Mouse (Mus musculus): ENCODE results near the gene Spsb1. TPM values are rescaled to one million over a fixed set of nuclear protein-coding genes. Genes with fewer than 3 reads are reported as not detected.

Spsb1 gene
- polyA plus RNA-seq, 1 experiment from 2014 or later = 5.2 TPM

DNA sequence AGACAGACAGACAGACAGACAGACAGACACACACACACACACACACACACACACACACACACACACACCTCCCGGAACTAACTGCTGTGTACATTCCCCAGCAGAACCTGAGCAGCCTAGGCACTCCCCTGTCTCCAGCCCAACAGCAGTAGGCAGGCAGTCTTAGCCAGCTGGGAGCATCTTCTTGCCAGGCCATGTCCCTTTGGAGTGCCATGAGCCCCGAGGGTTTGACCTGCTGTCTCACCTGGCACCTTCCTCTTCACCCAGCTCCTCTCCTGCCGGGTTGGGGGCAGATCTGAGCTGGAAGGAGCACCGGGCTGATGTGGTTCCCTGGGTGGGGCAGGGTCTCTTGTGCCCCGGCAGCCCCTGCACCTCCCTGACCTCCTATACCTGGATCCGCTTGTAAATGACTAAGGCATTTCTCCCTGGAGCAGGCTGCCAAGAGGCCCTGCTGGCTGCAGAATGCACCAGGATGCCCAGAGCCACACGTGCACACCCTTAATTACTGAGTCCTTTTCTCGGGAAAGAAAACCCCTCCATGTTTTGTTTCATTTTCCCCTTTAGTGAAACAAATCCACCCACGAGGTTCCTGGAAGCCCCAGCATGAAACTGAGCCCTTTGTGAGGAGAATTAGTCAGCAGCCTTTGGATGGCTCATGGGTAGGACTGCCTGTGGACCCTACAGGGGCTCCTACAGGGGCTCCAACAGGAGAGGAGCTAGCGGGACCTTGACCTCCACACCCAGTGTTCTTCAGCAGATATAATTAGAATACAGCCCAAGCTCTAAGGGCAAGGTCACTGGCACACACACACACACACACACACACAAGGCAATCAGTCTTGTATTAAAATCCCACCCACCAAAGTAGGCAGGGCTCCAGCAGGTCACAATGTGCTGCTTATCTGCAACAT is 11.8 kb downstream of the Spsb1 start:
- H3K9ac ChIP-seq = no peak overlapping the region
- no peak overlapping the region for H3K27ac ChIP-seq
- no peak overlapping the region for H3K4me2 ChIP-seq
- no peaks in the 10 kb centered on the region for H3K36me3 ChIP-seq (replicated peaks)
- H3K4me1 ChIP-seq = peaks cover 19% of the 10 kb centered on the region
- H3K27me3 ChIP-seq (replicated peaks) = no peaks in the 10 kb centered on the region
- ATAC-seq (replicated peaks) = no peak
- 57% methylated on average over 10 of the region's 10 CpGs for WGBS
- H3K4me3 ChIP-seq = no peak overlapping the region
- H3K9me3 ChIP-seq = no peaks in the 10 kb centered on the region

DNA sequence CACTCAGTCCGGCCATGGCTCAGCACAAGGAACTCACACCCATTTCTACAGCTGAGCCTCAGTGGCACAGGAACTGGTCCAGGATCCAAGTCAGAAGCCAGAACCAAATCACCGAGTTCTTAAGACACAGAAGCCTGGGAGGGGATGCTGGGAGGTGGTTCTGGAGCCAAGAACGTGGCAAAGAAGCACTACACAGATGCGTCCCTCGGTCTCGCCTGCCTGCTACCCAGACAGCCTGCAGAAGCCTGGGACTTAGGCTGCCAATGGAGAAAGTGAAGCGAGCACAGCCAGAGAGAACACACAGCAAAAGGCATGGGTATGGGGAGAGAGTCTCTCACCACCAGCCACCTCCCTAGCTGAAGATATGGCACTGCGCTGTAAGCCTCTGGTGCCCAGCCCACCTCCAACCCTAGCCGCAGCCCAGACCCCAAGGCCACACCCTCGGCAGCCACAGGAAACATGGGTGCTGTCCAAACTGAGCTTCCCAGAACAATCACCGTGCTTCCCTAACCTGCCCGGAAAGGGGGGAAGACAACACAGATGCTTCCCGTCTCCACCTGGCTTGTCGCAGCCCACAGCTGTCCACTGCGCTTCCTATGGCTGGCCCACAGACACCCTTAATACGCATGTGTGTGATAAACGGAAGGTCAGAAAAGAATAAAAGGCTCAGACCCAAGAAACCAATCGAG is 13.6 kb downstream of the Spsb1 start:
- no peaks in the 10 kb centered on the region for H3K36me3 ChIP-seq (replicated peaks)
- WGBS = 85% methylated on average over 18 of the region's 18 CpGs
- H3K4me3 ChIP-seq = no peak overlapping the region
- H3K27me3 ChIP-seq (replicated peaks) = no peaks in the 10 kb centered on the region
- peaks cover 19% of the 10 kb centered on the region for H3K4me1 ChIP-seq
- H3K9ac ChIP-seq = no peak overlapping the region
- no peaks in the 10 kb centered on the region for H3K9me3 ChIP-seq
- no peak for ATAC-seq (replicated peaks)
- H3K27ac ChIP-seq = no peak overlapping the region
- H3K4me2 ChIP-seq = no peak overlapping the region

DNA sequence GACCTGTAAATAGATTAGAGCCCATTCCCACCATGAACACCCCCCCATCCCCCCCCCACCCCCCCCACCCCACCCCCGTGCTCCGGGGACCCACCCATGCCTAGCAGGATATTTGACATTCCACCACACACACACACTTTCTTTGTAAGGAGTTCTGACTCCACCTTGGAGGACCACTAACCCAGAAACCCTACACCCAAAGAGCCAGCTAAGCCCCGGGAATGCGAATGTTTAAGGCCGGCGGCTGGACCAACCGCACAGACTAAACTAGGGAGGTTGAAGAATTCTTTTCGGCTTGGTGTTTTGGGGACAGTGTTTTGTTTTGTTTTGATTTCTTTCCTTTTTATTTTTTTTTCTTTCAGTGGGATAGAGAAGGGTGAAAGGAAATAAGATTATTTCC is 16.1 kb downstream of the Spsb1 start:
- no peak overlapping the region for H3K4me3 ChIP-seq
- no peak overlapping the region for H3K9ac ChIP-seq
- no peak for ATAC-seq (replicated peaks)
- no peaks in the 10 kb centered on the region for H3K9me3 ChIP-seq
- no peaks in the 10 kb centered on the region for H3K36me3 ChIP-seq (replicated peaks)
- H3K27ac ChIP-seq = no peak overlapping the region
- H3K4me1 ChIP-seq = peaks cover 9% of the 10 kb centered on the region
- H3K27me3 ChIP-seq (replicated peaks) = no peaks in the 10 kb centered on the region
- 64% methylated on average over 8 of the region's 8 CpGs for WGBS
- H3K4me2 ChIP-seq = no peak overlapping the region

DNA sequence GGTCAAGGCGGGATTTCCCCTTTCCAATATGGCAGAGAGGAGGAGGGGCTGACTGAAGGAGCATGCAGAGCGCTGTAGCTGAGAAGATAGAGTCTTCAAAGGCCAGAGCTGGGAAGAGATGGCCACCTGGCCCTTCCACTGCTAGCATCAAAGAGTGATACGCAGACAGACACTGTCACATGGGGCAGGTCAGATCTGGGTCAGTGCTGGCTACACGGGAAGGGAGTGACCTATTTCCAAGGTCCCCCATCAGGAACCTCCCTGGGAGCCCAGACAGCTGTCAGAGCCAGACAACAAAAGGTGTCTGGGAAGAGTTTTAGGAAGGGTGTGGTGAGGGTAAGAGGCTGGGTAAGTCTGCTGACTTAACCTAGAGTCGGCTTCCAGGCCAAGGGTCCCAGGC is 17.9 kb downstream of the Spsb1 start:
- WGBS = 57% methylated on average over 5 of the region's 5 CpGs
- Histone ChIP-seq H3K9ac (no peak overlapping the region), H3K4me1 (no peaks in the 10 kb centered on the region), H3K27me3 (replicated peaks) (no peaks in the 10 kb centered on the region), H3K36me3 (replicated peaks) (no peaks in the 10 kb centered on the region), H3K9me3 (no peaks in the 10 kb centered on the region), H3K4me3 (no peak overlapping the region), H3K4me2 (no peak overlapping the region), H3K27ac (no peak overlapping the region)
- ATAC-seq (replicated peaks) = no peak

DNA sequence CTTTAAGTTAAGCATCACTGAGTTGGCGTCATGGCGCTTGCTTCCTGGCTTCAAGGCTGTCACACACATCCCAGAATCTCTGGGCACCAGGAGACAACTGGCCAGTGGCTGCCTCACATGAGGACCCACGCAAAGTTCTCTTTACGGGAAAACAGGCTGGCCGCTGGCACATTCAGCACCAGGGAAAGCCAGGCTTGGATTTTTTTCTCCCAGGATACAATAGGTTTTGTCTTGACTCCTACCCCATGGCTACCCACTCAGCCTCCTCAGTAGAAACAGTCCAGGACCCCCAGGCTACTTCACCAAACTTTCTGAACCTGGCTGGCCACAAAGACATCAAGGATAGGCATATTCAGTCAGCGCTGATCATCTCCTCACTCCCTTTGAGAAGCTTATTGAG is 19.4 kb downstream of the Spsb1 start:
- no peak overlapping the region for H3K9ac ChIP-seq
- no peak overlapping the region for H3K27ac ChIP-seq
- H3K9me3 ChIP-seq = no peaks in the 10 kb centered on the region
- no peak overlapping the region for H3K4me2 ChIP-seq
- H3K4me1 ChIP-seq = no peaks in the 10 kb centered on the region
- no peaks in the 10 kb centered on the region for H3K27me3 ChIP-seq (replicated peaks)
- H3K36me3 ChIP-seq (replicated peaks) = no peaks in the 10 kb centered on the region
- WGBS = 87% methylated on average over 6 of the region's 6 CpGs
- ATAC-seq (replicated peaks) = no peak
- no peak overlapping the region for H3K4me3 ChIP-seq

DNA sequence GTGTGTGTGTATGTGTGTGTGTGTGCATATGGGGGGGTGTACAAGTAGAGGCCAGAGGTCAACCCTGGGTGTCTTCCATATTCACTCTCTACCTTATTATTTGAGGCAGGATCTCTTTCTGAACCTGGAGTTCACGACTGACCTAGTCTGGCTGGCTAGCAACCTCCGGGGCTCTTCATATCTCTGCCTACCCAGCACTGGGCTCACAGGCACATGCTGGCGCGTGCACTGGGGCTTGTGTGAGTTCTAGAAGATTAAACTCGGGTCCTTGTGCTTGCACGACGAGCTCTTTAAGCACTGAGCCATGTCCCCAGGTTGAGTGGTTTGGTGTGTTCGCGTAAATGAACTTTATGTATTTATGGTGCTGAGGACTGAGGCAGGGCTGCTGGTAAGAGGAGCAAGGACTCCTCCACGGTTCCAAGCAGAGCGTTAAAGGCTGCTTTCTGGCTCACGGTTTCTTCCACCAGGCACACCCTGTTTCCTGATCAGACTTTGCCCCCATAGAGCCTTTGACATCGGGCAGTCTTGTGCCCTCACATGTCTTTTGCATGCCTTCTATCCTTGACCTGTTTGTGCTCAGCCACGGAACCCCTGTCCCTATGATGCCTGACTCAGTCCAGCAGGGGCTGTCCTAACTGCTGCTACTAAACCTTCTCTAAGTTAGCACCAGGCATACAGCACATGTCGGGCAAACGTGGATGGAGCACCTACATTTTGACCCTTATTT is 21.2 kb downstream of the Spsb1 start:
- ATAC-seq (replicated peaks) = no peak
- H3K27ac ChIP-seq = no peak overlapping the region
- no peaks in the 10 kb centered on the region for H3K9me3 ChIP-seq
- no peak overlapping the region for H3K4me2 ChIP-seq
- 86% methylated on average over 16 of the region's 16 CpGs for WGBS
- H3K4me1 ChIP-seq = no peaks in the 10 kb centered on the region
- no peak overlapping the region for H3K9ac ChIP-seq
- no peaks in the 10 kb centered on the region for H3K36me3 ChIP-seq (replicated peaks)
- H3K4me3 ChIP-seq = no peak overlapping the region
- H3K27me3 ChIP-seq (replicated peaks) = no peaks in the 10 kb centered on the region

DNA sequence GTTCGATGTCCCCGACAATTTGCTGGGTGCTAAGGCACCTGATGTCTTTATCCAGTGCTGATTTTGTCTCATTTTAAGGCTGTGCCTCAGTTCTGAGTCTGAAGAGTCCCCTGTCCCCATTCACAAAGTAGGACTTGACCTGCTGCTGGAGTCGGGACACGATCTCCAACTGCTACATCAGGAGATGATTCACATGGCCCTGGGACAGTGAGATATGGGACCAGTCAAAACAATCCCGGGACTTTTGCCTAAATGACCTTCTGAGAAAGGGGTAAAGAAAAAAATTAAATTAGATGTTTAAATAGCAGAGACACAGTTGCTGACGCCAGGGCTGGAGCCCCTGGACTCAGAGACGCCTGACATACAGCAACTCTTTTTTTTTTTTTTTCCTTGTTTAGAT is 21.8 kb downstream of the Spsb1 start:
- Histone ChIP-seq H3K27ac (no peak overlapping the region), H3K9me3 (no peaks in the 10 kb centered on the region), H3K9ac (no peak overlapping the region), H3K4me2 (no peak overlapping the region), H3K36me3 (replicated peaks) (no peaks in the 10 kb centered on the region), H3K27me3 (replicated peaks) (no peaks in the 10 kb centered on the region), H3K4me1 (no peaks in the 10 kb centered on the region), H3K4me3 (no peak overlapping the region)
- WGBS = 97% methylated on average over 7 of the region's 7 CpGs
- no peak for ATAC-seq (replicated peaks)

DNA sequence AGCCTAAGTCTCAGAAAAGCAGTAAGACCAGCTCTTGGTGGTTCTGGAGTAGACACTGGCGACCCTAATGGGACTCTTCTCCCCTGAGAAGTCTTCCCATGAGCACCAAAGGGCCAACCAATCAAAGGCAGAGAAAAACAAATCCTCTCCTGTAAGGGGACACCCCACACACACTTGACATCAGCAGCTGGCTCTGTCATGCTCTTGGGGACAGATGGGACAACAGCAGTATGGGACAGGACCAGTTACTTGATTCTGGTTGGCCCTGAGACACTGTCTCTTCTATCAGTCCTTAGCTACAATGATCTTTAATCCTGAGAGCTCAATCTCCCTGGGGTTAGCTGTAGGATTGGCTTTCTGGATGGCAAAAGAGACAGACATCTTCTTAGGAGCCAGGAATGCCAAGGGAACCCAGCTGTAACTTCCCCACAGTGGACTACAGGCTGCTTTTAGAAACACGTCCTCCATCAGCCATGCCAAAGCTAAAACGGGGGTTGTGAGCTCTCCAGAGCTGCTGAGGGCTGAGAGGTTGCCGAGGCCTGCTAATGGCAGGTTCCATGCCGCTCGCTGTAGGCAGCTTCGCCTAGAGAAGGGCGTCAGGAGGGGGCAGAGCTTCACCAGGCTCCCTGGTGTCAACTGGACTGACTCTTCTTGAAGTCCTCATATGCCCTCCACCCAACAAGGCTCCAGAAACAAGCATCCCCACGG is 22.6 kb downstream of the Spsb1 start:
- no peak overlapping the region for H3K27ac ChIP-seq
- H3K27me3 ChIP-seq (replicated peaks) = no peaks in the 10 kb centered on the region
- no peak for ATAC-seq (replicated peaks)
- no peaks in the 10 kb centered on the region for H3K36me3 ChIP-seq (replicated peaks)
- H3K4me2 ChIP-seq = no peak overlapping the region
- no peaks in the 10 kb centered on the region for H3K9me3 ChIP-seq
- no peak overlapping the region for H3K9ac ChIP-seq
- H3K4me3 ChIP-seq = no peak overlapping the region
- 84% methylated on average over 9 of the region's 9 CpGs for WGBS
- no peaks in the 10 kb centered on the region for H3K4me1 ChIP-seq

DNA sequence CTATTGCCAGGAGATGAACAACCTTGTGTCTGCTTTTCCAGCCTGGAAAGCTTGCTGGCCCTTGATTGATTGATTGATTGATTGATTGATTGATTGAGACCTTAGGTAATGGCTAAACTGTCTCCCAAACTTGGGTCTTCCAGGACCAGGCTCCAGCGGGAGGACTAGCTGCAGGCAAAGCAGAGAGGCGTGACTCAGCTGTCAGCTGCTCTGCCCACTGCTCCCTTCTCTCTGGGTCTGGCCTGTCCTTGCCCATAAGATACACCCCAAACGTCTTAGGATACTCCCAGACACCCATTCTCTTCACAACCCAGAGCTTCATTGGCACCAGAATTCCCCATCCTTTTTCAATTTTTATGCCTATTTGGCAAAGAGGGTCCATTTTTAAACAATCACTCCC is 24.1 kb downstream of the Spsb1 start:
- Histone ChIP-seq H3K4me1 (no peaks in the 10 kb centered on the region), H3K9me3 (no peaks in the 10 kb centered on the region), H3K4me3 (no peak overlapping the region), H3K27me3 (replicated peaks) (no peaks in the 10 kb centered on the region), H3K4me2 (no peak overlapping the region), H3K27ac (no peak overlapping the region), H3K36me3 (replicated peaks) (no peaks in the 10 kb centered on the region), H3K9ac (no peak overlapping the region)
- 70% methylated on average over 3 of the region's 3 CpGs for WGBS
- no peak for ATAC-seq (replicated peaks)

DNA sequence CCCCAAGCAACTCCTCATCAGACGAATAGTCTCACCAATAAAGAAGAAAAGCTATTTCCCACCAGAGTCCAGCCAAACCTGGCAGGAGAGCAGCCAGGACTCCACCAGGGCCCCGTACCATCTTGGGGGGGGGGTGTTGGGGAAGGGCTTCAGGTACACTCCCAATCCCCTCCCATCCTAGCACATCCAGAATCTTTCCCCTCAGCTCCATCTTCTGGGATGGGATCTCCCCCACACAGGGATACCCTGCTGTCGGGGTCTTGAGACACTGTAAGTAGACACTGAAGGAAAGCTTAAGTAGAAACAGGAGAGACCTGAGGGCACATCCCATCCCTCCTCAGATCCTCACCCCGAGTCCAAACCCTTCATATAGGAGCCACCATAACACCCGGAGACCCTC is 31.8 kb downstream of the Spsb1 start:
- H3K9me3 ChIP-seq = no peaks in the 10 kb centered on the region
- no peak overlapping the region for H3K4me3 ChIP-seq
- H3K4me2 ChIP-seq = no peak overlapping the region
- no peaks in the 10 kb centered on the region for H3K27me3 ChIP-seq (replicated peaks)
- H3K4me1 ChIP-seq = no peaks in the 10 kb centered on the region
- no peak overlapping the region for H3K27ac ChIP-seq
- H3K36me3 ChIP-seq (replicated peaks) = no peaks in the 10 kb centered on the region
- WGBS = 86% methylated on average over 4 of the region's 5 CpGs
- no peak for ATAC-seq (replicated peaks)
- no peak overlapping the region for H3K9ac ChIP-seq

DNA sequence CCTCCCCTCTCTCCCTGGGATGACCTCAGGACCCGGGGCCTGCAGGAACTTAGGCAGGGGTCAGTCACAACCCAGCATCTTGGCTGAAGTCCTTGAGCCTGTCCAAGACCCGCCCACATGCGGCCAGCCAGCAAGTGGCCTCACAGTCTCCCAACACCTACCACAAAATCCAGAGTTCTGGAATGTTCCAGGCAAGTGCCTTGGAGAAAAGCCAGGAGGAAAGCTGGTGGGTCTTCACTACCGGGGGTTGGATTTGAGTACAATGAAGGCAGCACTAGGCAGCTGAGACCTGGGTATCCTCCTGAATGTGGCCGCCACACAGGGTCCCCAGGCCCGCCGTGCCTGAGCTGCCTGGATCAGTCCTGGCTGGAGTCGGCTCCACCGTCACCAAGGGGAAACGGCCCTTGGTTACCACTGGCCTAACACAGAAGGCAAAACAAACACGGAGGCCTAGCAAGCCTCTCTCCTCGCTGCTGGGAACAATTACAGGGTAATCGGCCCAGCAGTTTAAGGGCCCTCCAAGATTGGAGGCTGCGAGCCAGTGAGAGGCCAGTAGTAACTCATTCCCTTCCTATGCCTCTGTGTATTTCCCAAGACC is 32.6 kb downstream of the Spsb1 start:
- ATAC-seq (replicated peaks) = peak; percentile 48; the same call in 1 of the 2 replicates
- Histone ChIP-seq H3K4me2 (no peak overlapping the region), H3K4me1 (no peaks in the 10 kb centered on the region), H3K27ac (no peak overlapping the region), H3K4me3 (no peak overlapping the region), H3K9ac (no peak overlapping the region), H3K9me3 (no peaks in the 10 kb centered on the region), H3K27me3 (replicated peaks) (no peaks in the 10 kb centered on the region), H3K36me3 (replicated peaks) (no peaks in the 10 kb centered on the region)
- 32% methylated on average over 14 of the region's 14 CpGs for WGBS

DNA sequence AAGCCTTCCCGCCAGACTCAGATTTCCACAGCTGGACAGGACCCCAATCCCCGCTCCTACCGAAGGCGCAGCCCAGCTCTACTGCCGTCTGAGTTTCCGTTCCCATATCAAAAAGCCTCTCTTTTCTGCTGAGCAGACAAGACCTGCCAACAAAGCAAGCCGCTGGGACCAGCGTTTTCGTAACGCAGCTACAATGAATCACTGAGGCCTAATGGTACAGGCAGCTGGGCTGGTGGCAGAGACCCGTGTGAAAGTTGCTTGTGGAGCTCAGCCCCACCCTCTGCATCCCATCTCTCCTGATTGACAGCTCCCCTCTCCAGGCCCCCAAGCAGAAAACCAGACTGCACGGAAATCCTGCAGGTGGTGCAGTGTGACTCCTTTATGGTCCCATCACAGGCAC is 34.0 kb downstream of the Spsb1 start:
- no peaks in the 10 kb centered on the region for H3K27me3 ChIP-seq (replicated peaks)
- no peak overlapping the region for H3K27ac ChIP-seq
- H3K9me3 ChIP-seq = no peaks in the 10 kb centered on the region
- 36% methylated on average over 12 of the region's 12 CpGs for WGBS
- no peaks in the 10 kb centered on the region for H3K4me1 ChIP-seq
- no peaks in the 10 kb centered on the region for H3K36me3 ChIP-seq (replicated peaks)
- no peak overlapping the region for H3K4me3 ChIP-seq
- H3K9ac ChIP-seq = no peak overlapping the region
- ATAC-seq (replicated peaks) = no peak
- H3K4me2 ChIP-seq = no peak overlapping the region
